ENCODE assay signal across 21 mouse cellular contexts in genomic region chr12:78356472-78356871, GRCm38 (mm10).
DNase-seq lines count a peak whose midpoint lies in the region; ATAC-seq and TF ChIP-seq lines count a peak whose summit lies in the region.
"Had no signal": no experiment of that assay in that cellular context is flagged by ENCODE, and none has a peak within 500 bp of the region (broad histone marks: within the 10 kb centered on the region; RNA-seq: fewer than 3 reads in every experiment).

No protein-coding gene starts in this region.

- WGBS in midbrain, embryonic 10.5 days = 89% methylated on average over 2 of the region's 2 CpGs

- TF ChIP-seq RAD21 in MEL (IDR thresholded peaks at IDR 0.05; ENCODE audit: low read depth, low read length) = no peak

- no peak for TF ChIP-seq CTCF in MEL (IDR thresholded peaks at IDR 0.05 in 2 of 3, conservative IDR thresholded peaks at IDR 0.05 in 1 of 3; ENCODE audit: control insufficient read depth in 1 of 3, insufficient read depth in 1 of 3, low read depth in 2 of 3, low read length in 3 of 3, poor library complexity in 1 of 3, severe bottlenecking in 1 of 3)

- H3K36me3 ChIP-seq in MEL (ENCODE audit: control insufficient read depth in 1 of 2, insufficient read depth in 2 of 2, low read length in 2 of 2) = peaks cover 0 to 2% of the 10 kb centered on the region in 2 experiments; a peak in 2 of 4 replicates
- no peaks in the 10 kb centered on the region for H3K36me3 ChIP-seq in midbrain, embryonic 10.5 days
- H3K36me3 ChIP-seq: forebrain, embryonic 15.5 days; hindbrain, embryonic 15.5 days; limb, embryonic 13.5 days; liver, embryonic 15.5 days; stomach, embryonic 15.5 days had no signal

- no peaks in the 10 kb centered on the region for H3K27me3 ChIP-seq in MEL (ENCODE audit: control insufficient read depth in 1 of 2, insufficient read depth in 2 of 2, low read length in 2 of 2)
- H3K27me3 ChIP-seq in midbrain, embryonic 10.5 days (ENCODE audit: low read depth, poor library complexity, severe bottlenecking) = no peaks in the 10 kb centered on the region
- H3K27me3 ChIP-seq: forebrain, embryonic 15.5 days; hindbrain, embryonic 15.5 days; limb, embryonic 13.5 days; liver, embryonic 15.5 days; Patski; stomach, embryonic 15.5 days had no signal

- ATAC-seq in inflammation-experienced regulatory T-cells, adult 6 months = peak; percentile 86
- ATAC-seq: forebrain, embryonic 15.5 days; Patski had no signal

- TF ChIP-seq EP300 in MEL (IDR thresholded peaks at IDR 0.05; ENCODE audit: low read depth in 1 of 2, low read length in 2 of 2) = peak in 1 of 2 experiments; percentile 44; a peak in 1 of 4 replicates

- no peak overlapping the region for H3K27ac ChIP-seq in MEL (ENCODE audit: control insufficient read depth, low read depth, low read length)
- H3K27ac ChIP-seq in midbrain, embryonic 10.5 days (replicated peaks) = no peak overlapping the region
- H3K27ac ChIP-seq: forebrain, embryonic 15.5 days; hindbrain, embryonic 15.5 days; limb, embryonic 13.5 days; liver, embryonic 15.5 days; macrophage; stomach, embryonic 15.5 days had no signal

- H3K9me3 ChIP-seq in MEL (replicated peaks; ENCODE audit: insufficient read depth, low read length) = no peaks in the 10 kb centered on the region
- H3K9me3 ChIP-seq in midbrain, embryonic 10.5 days (replicated peaks) = no peaks in the 10 kb centered on the region
- H3K9me3 ChIP-seq: forebrain, embryonic 15.5 days; hindbrain, embryonic 15.5 days; limb, embryonic 13.5 days; liver, embryonic 15.5 days; stomach, embryonic 15.5 days had no signal

- no peaks in the 10 kb centered on the region; a peak in 1 of 4 replicates for H3K4me1 ChIP-seq in MEL (ENCODE audit: control insufficient read depth in 1 of 2, insufficient read depth in 2 of 2, low read length in 2 of 2)
- H3K4me1 ChIP-seq in midbrain, embryonic 10.5 days = no peaks in the 10 kb centered on the region
- H3K4me1 ChIP-seq: forebrain, embryonic 15.5 days; hindbrain, embryonic 15.5 days; limb, embryonic 13.5 days; liver, embryonic 15.5 days; stomach, embryonic 15.5 days had no signal

- H3K79me2 ChIP-seq in MEL (ENCODE audit: control insufficient read depth, insufficient read depth, low read length, poor library complexity) = no peaks in the 10 kb centered on the region

- no peak overlapping the region for H3K4me3 ChIP-seq in MEL (ENCODE audit: control insufficient read depth in 1 of 2, insufficient read depth in 1 of 2, low read depth in 2 of 2, low read length in 2 of 2)
- H3K4me3 ChIP-seq in midbrain, embryonic 10.5 days = no peak overlapping the region
- H3K4me3 ChIP-seq: forebrain, embryonic 15.5 days; hindbrain, embryonic 15.5 days; limb, embryonic 13.5 days; liver, embryonic 15.5 days; stomach, embryonic 15.5 days had no signal

- DNase-seq in layer of hippocampus, adult 9-11 months = peak; percentile 19
- no peak for DNase-seq in layer of hippocampus, postnatal 25 days (ENCODE audit: extremely low spot score in 1 of 2, low spot score in 1 of 2)
- DNase-seq in CD4-positive helper T cell, adult 2 months (ENCODE audit: low read depth, low spot score) = peak; percentile 40
- peak; percentile 67 for DNase-seq in MEL (ENCODE audit: low read depth, low spot score)
- DNase-seq in ovary, postnatal 36 days (ENCODE audit: low spot score) = no peak
- no peak for DNase-seq in midbrain, embryonic 10.5 days (ENCODE audit: low spot score)
- DNase-seq: adrenal gland, postnatal 36 days; heart, postnatal 14 days; kidney, adult 11 months; kidney, postnatal 14 days; midbrain, embryonic 14.5 days; right cerebral cortex, adult 18-20 months; thymus, postnatal 25 days had no signal

- H3K9ac ChIP-seq in MEL (ENCODE audit: control insufficient read depth, low read depth, low read length, poor library complexity, severe bottlenecking) = no peak overlapping the region
- H3K9ac ChIP-seq: forebrain, embryonic 15.5 days; hindbrain, embryonic 15.5 days; limb, embryonic 13.5 days; liver, embryonic 15.5 days; stomach, embryonic 15.5 days had no signal

- TF ChIP-seq POLR2A in MEL (IDR thresholded peaks at IDR 0.05; ENCODE audit: control insufficient read depth in 1 of 2, insufficient read depth in 1 of 2, low read depth in 1 of 2, low read length in 2 of 2, poor library complexity in 1 of 2) = no peak

TF ChIP-seq in MEL, 35 proteins besides CTCF, POLR2A, EP300 and RAD21:
- TF ChIP-seq RCOR1 (IDR thresholded peaks at IDR 0.05; ENCODE audit: low read depth, low read length) = peak; percentile 90
- no peak for TF ChIP-seq NRF1 (IDR thresholded peaks at IDR 0.05; ENCODE audit: insufficient read depth, low read depth, low read length, poor library complexity, severe bottlenecking)
- TF ChIP-seq ETS1 (IDR thresholded peaks at IDR 0.05; ENCODE audit: low read depth, low read length) = peak; percentile 44; the same call in 1 of the 2 replicates
- no peak for TF ChIP-seq MYC (IDR thresholded peaks at IDR 0.05; ENCODE audit: low read depth, low read length)
- 0 out of 2 replicates have a peak, but pooled peaks have one; percentile 35 for TF ChIP-seq TCF12 (IDR thresholded peaks at IDR 0.05; ENCODE audit: low read depth, low read length)

Comparison
In these comparisons a context has a peak if more than half of its experiments do, and no peak if none do; other contexts are left out.
1. DNase-seq: peak in layer of hippocampus, adult 9-11 months (single experiment), CD4-positive helper T cell, adult 2 months (single experiment) and MEL (single experiment); none in layer of hippocampus, postnatal 25 days (0 of 2), ovary, postnatal 36 days (single experiment) and midbrain, embryonic 10.5 days (single experiment).